Mouse (Mus musculus) MEL (cell line): ENCODE measurements around the gene Gipc1. TPM values are rescaled to one million over a fixed set of nuclear protein-coding genes. Genes with fewer than 3 reads are reported as not detected.
A peak's percentile ranks its signal among the peaks of the same experiment; 100 is the strongest.

Experiments
- DNase-seq: peaks from one replicate; pipeline ENCODE4 v3.0.0; 2011; ENCODE audit warnings: low read depth, low spot score
- H3K27ac ChIP-seq: 2 replicates; pipeline ENCODE4 v1.5.1; 2012; ENCODE audit warnings: low read depth, mild to moderate bottlenecking, control low read depth, low read length, moderate library complexity; ENCODE audit not compliant: control insufficient read depth
- H3K27me3 ChIP-seq, 2 experiments: fragments of 150-350 bp in 1 of 2; sonication (generic) in 1 of 2; 2 replicates each; pipeline ENCODE4 v1.6.1; 2012; ENCODE audit warnings: low read length in 2 of 2, mild to moderate bottlenecking in 2 of 2, improper control_type of control experiment in 1 of 2, moderate library complexity in 1 of 2; ENCODE audit not compliant: insufficient read depth in 2 of 2, control insufficient read depth in 1 of 2
- H3K36me3 ChIP-seq, 2 experiments: 2 replicates each; pipeline ENCODE4 v1.6.1; 2012 to 2014; ENCODE audit warnings: low read length in 2 of 2, improper control_type of control experiment in 1 of 2, inconsistent platforms in 1 of 2, mild to moderate bottlenecking in 1 of 2; ENCODE audit not compliant: insufficient read depth in 2 of 2, control insufficient read depth in 1 of 2
- H3K4me1 ChIP-seq, 2 experiments: fragments of 150-350 bp in 1 of 2; sonication (generic) in 1 of 2; 2 replicates each; pipeline ENCODE4 v1.6.1; 2012; ENCODE audit warnings: low read length in 2 of 2, improper control_type of control experiment in 1 of 2, mild to moderate bottlenecking in 1 of 2; ENCODE audit not compliant: insufficient read depth in 2 of 2, control insufficient read depth in 1 of 2
- H3K4me3 ChIP-seq, 2 experiments: fragments of 150-350 bp in 1 of 2; sonication (generic) in 1 of 2; 2 replicates each; pipeline ENCODE4 v1.5.1; 2012; ENCODE audit warnings: low read depth in 2 of 2, low read length in 2 of 2, mild to moderate bottlenecking in 2 of 2, moderate library complexity in 2 of 2, control low read depth in 1 of 2, improper control_type of control experiment in 1 of 2; ENCODE audit not compliant: control insufficient read depth in 1 of 2, insufficient read depth in 1 of 2
- H3K79me2 ChIP-seq: 2 replicates; pipeline ENCODE4 v1.6.1; 2012; ENCODE audit warnings: mild to moderate bottlenecking, low read length, moderate library complexity; ENCODE audit not compliant: control insufficient read depth, poor library complexity, insufficient read depth
- H3K9ac ChIP-seq: 2 replicates; pipeline ENCODE4 v1.6.1; 2012; ENCODE audit warnings: low read depth, mild to moderate bottlenecking, control low read depth, low read length, moderate library complexity; ENCODE audit not compliant: control insufficient read depth, poor library complexity, severe bottlenecking
- H3K9me3 ChIP-seq: fragments of 150-350 bp; sonication (generic); replicated peaks from 2 replicates; pipeline ENCODE4 v1.6.1; 2012; ENCODE audit warnings: mild to moderate bottlenecking, low read length, improper control_type of control experiment, moderate library complexity; ENCODE audit not compliant: insufficient read depth
- CTCF ChIP-seq, 3 experiments: IDR thresholded peaks in 2 of 3; conservative IDR thresholded peaks in 1 of 3; 2 replicates each; pipeline ENCODE4 v1.5.1; 2011 to 2012; ENCODE audit warnings: low read length in 3 of 3, low read depth in 2 of 3, mild to moderate bottlenecking in 2 of 3, improper control_type of control experiment in 1 of 3, inconsistent platforms in 1 of 3, mixed read lengths in 1 of 3, moderate library complexity in 1 of 3; ENCODE audit not compliant: control insufficient read depth in 1 of 3, insufficient read depth in 1 of 3, poor library complexity in 1 of 3, severe bottlenecking in 1 of 3
- ELF1 ChIP-seq: IDR thresholded peaks from 2 replicates; pipeline ENCODE4 v1.6.1; 2014; ENCODE audit warnings: low read depth, mild to moderate bottlenecking, inconsistent platforms, low read length, improper control_type of control experiment, moderate library complexity
- EP300 ChIP-seq, 2 experiments: IDR thresholded peaks; 2 replicates each; pipeline ENCODE4 v1.6.1; 2011; ENCODE audit warnings: improper control_type of control experiment in 2 of 2, low read length in 2 of 2, low read depth in 1 of 2, mild to moderate bottlenecking in 1 of 2
- ETS1 ChIP-seq: IDR thresholded peaks from 2 replicates; pipeline ENCODE4 v1.6.1; 2012; ENCODE audit warnings: low read depth, mild to moderate bottlenecking, inconsistent platforms, low read length, improper control_type of control experiment, moderate library complexity
- JUND ChIP-seq: IDR thresholded peaks from 2 replicates; pipeline ENCODE4 v1.6.1; 2011; ENCODE audit warnings: low read depth, mild to moderate bottlenecking, improper control_type of control experiment, low read length
- KAT2A ChIP-seq: conservative IDR thresholded peaks from 2 replicates; pipeline ENCODE4 v1.6.1; 2012; ENCODE audit warnings: low read depth, low read length, improper control_type of control experiment, inconsistent platforms
- MAFK ChIP-seq: IDR thresholded peaks from 2 replicates; pipeline ENCODE4 v1.6.1; 2011; ENCODE audit warnings: low read depth, mild to moderate bottlenecking, low read length, improper control_type of control experiment, borderline replicate concordance
- MAZ ChIP-seq: IDR thresholded peaks from 2 replicates; pipeline ENCODE4 v1.6.1; 2012; ENCODE audit warnings: low read depth, mild to moderate bottlenecking, inconsistent platforms, low read length, improper control_type of control experiment
- MEF2A ChIP-seq: IDR thresholded peaks from 2 replicates; pipeline ENCODE4 v1.6.1; 2014; ENCODE audit warnings: low read depth, mild to moderate bottlenecking, inconsistent platforms, low read length, improper control_type of control experiment; ENCODE audit not compliant: poor library complexity, insufficient replicate concordance, severe bottlenecking; ENCODE audit errors: extremely low read depth
- MXI1 ChIP-seq: IDR thresholded peaks from 2 replicates; pipeline ENCODE4 v1.6.1; 2011; ENCODE audit warnings: mild to moderate bottlenecking, low read depth, low read length, improper control_type of control experiment
- MYC ChIP-seq: IDR thresholded peaks from 2 replicates; pipeline ENCODE4 v1.6.1; 2011; ENCODE audit warnings: low read depth, mild to moderate bottlenecking, low read length, improper control_type of control experiment, moderate library complexity
- NRF1 ChIP-seq: IDR thresholded peaks from 2 replicates; pipeline ENCODE4 v1.6.1; 2014; ENCODE audit warnings: low read depth, mild to moderate bottlenecking, inconsistent platforms, low read length, improper control_type of control experiment, moderate library complexity; ENCODE audit not compliant: poor library complexity, insufficient read depth, severe bottlenecking
- RAD21 ChIP-seq: IDR thresholded peaks from 2 replicates; pipeline ENCODE4 v1.6.1; 2011; ENCODE audit warnings: mild to moderate bottlenecking, low read depth, low read length, improper control_type of control experiment
- RCOR1 ChIP-seq: IDR thresholded peaks from 2 replicates; pipeline ENCODE4 v1.6.1; 2012; ENCODE audit warnings: low read depth, mild to moderate bottlenecking, inconsistent platforms, low read length, improper control_type of control experiment
- TAL1 ChIP-seq: IDR thresholded peaks from 2 replicates; pipeline ENCODE4 v1.6.1; 2012; ENCODE audit warnings: mild to moderate bottlenecking, inconsistent platforms, low read length, moderate library complexity, mixed read lengths
- TBP ChIP-seq: IDR thresholded peaks from 2 replicates; pipeline ENCODE4 v1.8.0; 2011; ENCODE audit warnings: low read depth, low read length, improper control_type of control experiment
- TCF12 ChIP-seq: IDR thresholded peaks from 2 replicates; pipeline ENCODE4 v1.6.1; 2014; ENCODE audit warnings: low read depth, mild to moderate bottlenecking, inconsistent platforms, low read length, improper control_type of control experiment, moderate library complexity
- UBTF ChIP-seq: IDR thresholded peaks from 2 replicates; pipeline ENCODE4 v1.6.1; 2012; ENCODE audit warnings: low read depth, mild to moderate bottlenecking, inconsistent platforms, low read length, improper control_type of control experiment, moderate library complexity, borderline replicate concordance; ENCODE audit not compliant: insufficient read depth
- USF1 ChIP-seq: IDR thresholded peaks from 2 replicates; pipeline ENCODE4 v1.6.1; 2014; ENCODE audit warnings: low read depth, mild to moderate bottlenecking, inconsistent platforms, low read length, improper control_type of control experiment, moderate library complexity
- ZC3H11A ChIP-seq: IDR thresholded peaks from 2 replicates; pipeline ENCODE4 v1.6.1; 2012; ENCODE audit warnings: low read depth, mild to moderate bottlenecking, inconsistent platforms, low read length, improper control_type of control experiment
- ZMIZ1 ChIP-seq: IDR thresholded peaks from 2 replicates; pipeline ENCODE4 v1.6.1; 2012; ENCODE audit warnings: low read depth, mild to moderate bottlenecking, inconsistent platforms, low read length, improper control_type of control experiment, moderate library complexity
- ZNF384 ChIP-seq: IDR thresholded peaks from 2 replicates; pipeline ENCODE4 v1.6.1; 2012; ENCODE audit warnings: low read depth, mild to moderate bottlenecking, inconsistent platforms, low read length, improper control_type of control experiment
- polyA plus RNA-seq, 2 experiments: library from polyadenylated mRNA; stranded (reverse) in 1 of 2; unstranded in 1 of 2; fragments of >175 nt in 1 of 2; fragments of >200 nt in 1 of 2; gene quantifications; 2 replicates each; pipeline versions ENCODE4 v1.2.1 to v1.2.4; 2012; ENCODE audit warnings: low replicate concordance in 2 of 2, low read depth in 1 of 2; ENCODE audit not compliant: insufficient read length in 2 of 2, insufficient read depth in 1 of 2, missing spikeins in 1 of 2
- total RNA-seq: library from RNA; depleted of rRNA; stranded (reverse); fragments of 300-350 nt; gene quantifications from 2 replicates; pipeline ENCODE4 v1.2.3, GENCODE M21; 2012

Gene Gipc1
- total and polyA plus RNA-seq, 3 experiments, result 38.6 to 70.7 TPM; not detected in 1

DNA sequence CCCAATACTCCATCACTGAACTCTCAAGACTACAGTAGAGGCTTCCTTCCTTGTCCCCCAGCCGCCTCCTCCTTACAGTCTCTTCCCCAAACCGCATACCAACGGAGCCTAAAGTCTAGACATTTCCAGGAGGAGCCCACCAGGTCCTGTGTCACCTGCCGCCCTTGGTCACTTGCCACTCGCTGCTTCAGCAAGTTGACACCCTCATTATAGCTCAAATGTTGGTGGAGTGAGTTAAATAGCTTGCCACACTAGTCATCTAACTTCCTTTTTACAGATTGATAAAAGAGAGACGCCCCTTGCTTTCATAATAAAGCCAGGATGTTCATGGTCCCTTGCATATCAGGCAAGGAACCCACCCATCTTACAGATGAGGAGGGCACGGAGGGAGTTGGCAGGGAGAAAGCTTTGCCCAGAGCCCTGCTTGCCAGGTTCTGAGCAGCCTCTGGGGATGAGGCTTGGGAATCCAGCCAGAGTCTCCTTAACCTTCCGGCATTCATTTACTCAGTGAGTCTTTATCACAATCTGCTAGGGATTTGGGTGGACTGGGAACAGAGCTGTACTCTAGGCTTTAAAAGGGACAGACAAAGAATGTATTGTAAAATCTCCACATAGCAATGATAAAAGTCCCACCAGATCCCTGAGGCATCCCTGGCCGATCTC lies 48.1 kb downstream of the Gipc1 start (continued):
- TF ChIP-seq USF1 (peak; percentile 24; the same call in 1 of the 2 replicates), ETS1 (no peak; the same call in 1 of the 2 replicates), MAZ (0 out of 2 replicates have a peak, but pooled peaks have one; percentile 42), UBTF (no peak), RAD21 (no peak), MAFK (no peak), ZNF384 (no peak), CTCF (IDR thresholded peaks at IDR 0.05 in 2 of 3, conservative IDR thresholded peaks at IDR 0.05 in 1 of 3; ENCODE audit: control insufficient read depth in 1 of 3, insufficient read depth in 1 of 3, low read depth in 2 of 3, low read length in 3 of 3, poor library complexity in 1 of 3, severe bottlenecking in 1 of 3) (no peak), EP300 (IDR thresholded peaks at IDR 0.05; ENCODE audit: low read depth in 1 of 2, low read length in 2 of 2) (no peak), ZMIZ1 (no peak), RCOR1 (no peak), TCF12 (no peak), MEF2A (no peak), TBP (peak; percentile 58; the same call in 1 of the 2 replicates), TAL1 (no peak), MYC (no peak), JUND (no peak), ELF1 (no peak; the same call in 1 of the 2 replicates)

DNA sequence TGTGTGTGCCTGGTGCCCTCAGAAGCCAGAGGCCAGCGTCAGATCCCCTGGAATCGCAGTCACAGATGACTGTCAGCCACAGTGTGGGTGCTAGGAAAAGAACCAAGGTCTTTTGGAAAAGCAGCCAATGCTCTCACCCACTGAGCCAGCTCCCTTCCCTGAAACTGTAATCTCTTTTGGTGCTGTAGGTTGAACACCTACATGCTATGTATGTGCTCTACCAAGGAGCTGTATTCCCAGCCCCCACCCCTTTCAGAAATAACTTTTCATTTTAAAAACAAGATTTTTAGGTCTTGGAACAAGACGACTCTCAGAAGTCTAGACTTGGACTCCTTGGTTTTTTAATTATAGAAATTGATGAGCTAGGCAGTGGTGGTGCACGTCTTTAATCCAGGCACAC lies 50.9 kb downstream of the Gipc1 start:
- no peak for TF ChIP-seq MXI1
- no peak for TF ChIP-seq USF1
- no peak for TF ChIP-seq RCOR1
- no peak for TF ChIP-seq KAT2A
- TF ChIP-seq JUND, result no peak
- TF ChIP-seq MYC, result no peak
- no peak for TF ChIP-seq ZC3H11A
- no peak for TF ChIP-seq MAFK
- TF ChIP-seq TAL1, result no peak
- TF ChIP-seq NRF1, result no peak
- no peak overlapping the region for H3K4me3 ChIP-seq
- H3K27me3 ChIP-seq, result no peaks in the 10 kb centered on the region
- peaks cover 7% of the 10 kb centered on the region for H3K79me2 ChIP-seq
- H3K27ac ChIP-seq, result no peak overlapping the region
- H3K9ac ChIP-seq, result no peak overlapping the region
- H3K9me3 ChIP-seq, result no peaks in the 10 kb centered on the region
- no peak for DNase-seq
- peaks cover 3 to 18% of the 10 kb centered on the region in 2 experiments for H3K4me1 ChIP-seq
- H3K36me3 ChIP-seq, result peaks cover 0 to 9% of the 10 kb centered on the region in 2 experiments; a peak in 2 of 4 replicates
